Mouse (Mus musculus) c-Kit-negative CD71-positive TER-119-positive erythroid progenitor cells, embryonic 14.5 days (primary cell): ENCODE data around the gene Hoxb2.

Experiments
- DNase-seq: peaks from one replicate; pipeline ENCODE4 v3.0.0-alpha.2; 2013; ENCODE audit warnings: low read depth, low spot score

The Hoxb2 gene

GRCm38 (mm10) chr11:96350341-96350624 lies at the start of gene Hoxb2:
Gene Hoxb2 (plus strand): TSS chr11:96350525.
- DNase-seq: no peak

- no peak for DNase-seq
Measured at GRCm38 (mm10) chr11:96301064-96301431, 49.3 kb upstream of the Hoxb2 start.

GRCm38 (mm10) chr11:96301837-96302236 lies 48.5 kb upstream of the Hoxb2 start:
- no peak for DNase-seq

- DNase-seq: no peak
Measured at GRCm38 (mm10) chr11:96302381-96303150, 47.8 kb upstream of the Hoxb2 start.

- no peak for DNase-seq
Measured at GRCm38 (mm10) chr11:96303151-96304099, 46.9 kb upstream of the Hoxb2 start, which contains the start of gene Hoxb5. Gene Hoxb5 (plus strand): TSS chr11:96303336.

GRCm38 (mm10) chr11:96304381-96305195 lies 45.7 kb upstream of the Hoxb2 start:
- DNase-seq: no peak

- DNase-seq: no peak
Measured at GRCm38 (mm10) chr11:96305505-96306182, 44.7 kb upstream of the Hoxb2 start.

- no peak for DNase-seq
Measured at GRCm38 (mm10) chr11:96306183-96306907, 44.0 kb upstream of the Hoxb2 start.

- DNase-seq: no peak
Measured at GRCm38 (mm10) chr11:96306908-96307269, 43.4 kb upstream of the Hoxb2 start.

GRCm38 (mm10) chr11:96308763-96309162 lies 41.6 kb upstream of the Hoxb2 start:
- no peak for DNase-seq

- DNase-seq: no peak
Measured at GRCm38 (mm10) chr11:96309288-96309687, 41.0 kb upstream of the Hoxb2 start.

- DNase-seq: no peak
Measured at GRCm38 (mm10) chr11:96310183-96310938, 40.0 kb upstream of the Hoxb2 start.

- DNase-seq: no peak
Measured at GRCm38 (mm10) chr11:96311097-96311496, 39.2 kb upstream of the Hoxb2 start.

- no peak for DNase-seq
Measured at GRCm38 (mm10) chr11:96311520-96312417, 38.6 kb upstream of the Hoxb2 start.

- DNase-seq: no peak
Measured at GRCm38 (mm10) chr11:96313134-96313533, 37.2 kb upstream of the Hoxb2 start.

GRCm38 (mm10) chr11:96313806-96314428 lies 36.4 kb upstream of the Hoxb2 start:
- no peak for DNase-seq

- no peak for DNase-seq
Measured at GRCm38 (mm10) chr11:96314671-96315343, 35.5 kb upstream of the Hoxb2 start.

GRCm38 (mm10) chr11:96315344-96315681 lies 35.0 kb upstream of the Hoxb2 start:
- no peak for DNase-seq
